Mouse (Mus musculus) megakaryocyte, embryonic 14.5 days (primary cell): Measurements from ENCODE around the gene Gm21915. TPM values are rescaled to one million over a fixed set of nuclear protein-coding genes. Genes with fewer than 3 reads are reported as not detected.
A peak's percentile ranks its signal among the peaks of the same experiment; 100 is the strongest.

ENCODE experiments used
- H3K27me3 ChIP-seq: replicated peaks from 2 replicates; pipeline ENCODE3; 2012; ENCODE audit warnings: inconsistent platforms
- H3K36me3 ChIP-seq: replicated peaks from 2 replicates; pipeline ENCODE3; 2012; ENCODE audit warnings: low read length, inconsistent platforms, mixed read lengths
- H3K4me1 ChIP-seq: 2 replicates; pipeline ENCODE4 v1.6.1; 2012; ENCODE audit warnings: inconsistent platforms
- H3K4me3 ChIP-seq: replicated peaks from 2 replicates; pipeline ENCODE3; 2012; ENCODE audit warnings: moderate library complexity, mild to moderate bottlenecking, inconsistent platforms
- H3K9me3 ChIP-seq: 2 replicates; pipeline ENCODE4 v1.6.1; 2012; ENCODE audit warnings: inconsistent platforms
- FLI1 ChIP-seq: IDR thresholded peaks from 2 replicates; pipeline ENCODE4 v1.6.1; 2012; ENCODE audit warnings: low read length, inconsistent platforms, mixed read lengths
- GATA1 ChIP-seq: IDR thresholded peaks from 3 replicates; pipeline ENCODE4 v1.6.1; 2012; ENCODE audit warnings: mixed read lengths, low read length, inconsistent platforms, borderline replicate concordance
- polyA plus RNA-seq: library from polyadenylated mRNA; stranded (reverse); fragments of >175 nt; gene quantifications from 2 replicates; pipeline ENCODE4 v1.2.3, GENCODE M21; 2012; ENCODE audit warnings: low replicate concordance; ENCODE audit not compliant: insufficient read depth

Gene Gm21915
- polyA plus RNA-seq, 1 experiment, result not detected

DNA sequence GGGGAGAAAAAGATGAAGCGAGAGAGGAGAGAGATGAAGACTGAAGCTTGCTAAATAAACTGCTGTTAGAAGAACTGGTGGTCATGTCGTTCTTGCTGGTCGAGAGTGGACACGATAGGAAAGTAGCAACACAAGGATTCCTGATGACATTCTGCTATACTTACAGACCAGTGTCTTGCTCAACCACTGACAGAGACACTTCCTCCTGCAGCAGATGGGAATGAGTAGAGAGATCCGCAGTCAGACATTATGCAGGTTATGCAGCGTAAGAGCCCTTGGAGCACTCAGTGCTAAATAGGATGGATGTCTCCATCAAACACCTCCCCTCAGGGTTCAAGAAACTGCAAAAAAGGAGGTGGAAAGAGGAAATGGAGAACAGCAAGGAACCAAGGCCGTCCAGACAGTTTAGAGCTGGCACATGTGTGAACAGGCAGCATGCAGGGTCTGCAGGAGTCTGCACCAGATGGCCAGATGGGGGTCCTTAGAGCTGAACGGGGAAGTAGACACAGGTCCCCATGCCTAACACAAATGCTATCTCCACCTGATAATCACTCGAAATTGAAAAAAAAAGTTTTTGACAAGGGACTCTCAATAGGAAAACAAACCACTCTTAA lies 4.1 kb upstream of the Gm21915 start:
- Histone ChIP-seq H3K4me3 (no peak overlapping the region), H3K9me3 (peaks cover 2% of the 10 kb centered on the region; the same call in 1 of the 2 replicates), H3K36me3 (no peaks in the 10 kb centered on the region), H3K4me1 (no peaks in the 10 kb centered on the region), H3K27me3 (peaks cover 14% of the 10 kb centered on the region)
- no peak for TF ChIP-seq GATA1
- TF ChIP-seq FLI1, result no peak

DNA sequence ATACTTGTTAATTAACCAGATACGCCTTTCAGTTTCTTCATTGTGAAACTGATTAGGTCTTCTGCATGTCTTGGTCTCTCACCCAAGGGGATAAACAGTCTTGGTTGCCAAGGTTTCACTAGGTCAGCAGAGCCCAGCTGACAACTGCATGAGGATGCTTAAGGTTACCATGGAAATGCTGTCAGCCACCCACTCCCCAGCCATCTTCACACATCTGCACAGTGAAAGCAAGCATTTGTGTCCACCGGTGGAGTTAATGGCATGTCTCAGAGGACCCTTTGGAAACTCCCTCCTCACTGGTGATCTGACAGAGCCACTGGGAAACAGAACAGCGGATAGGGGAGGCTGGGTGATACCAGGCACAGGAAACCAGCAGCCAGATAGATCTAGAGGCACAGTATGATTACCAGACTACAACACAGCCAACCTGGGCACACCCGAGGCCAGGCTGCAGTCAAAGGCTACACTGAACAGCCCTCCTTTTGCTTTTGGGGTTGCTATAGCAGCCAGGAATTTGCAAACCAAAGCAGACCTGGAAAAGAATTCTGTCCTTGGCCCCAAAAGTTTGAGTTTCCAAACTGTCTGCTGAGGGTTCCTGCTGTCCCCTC lies 1.0 kb downstream of the Gm21915 start:
- no peak for TF ChIP-seq FLI1
- no peak for TF ChIP-seq GATA1
- no peaks in the 10 kb centered on the region for H3K36me3 ChIP-seq
- no peak overlapping the region for H3K4me3 ChIP-seq
- H3K4me1 ChIP-seq, result no peaks in the 10 kb centered on the region
- peaks cover 29% of the 10 kb centered on the region for H3K27me3 ChIP-seq
- no peaks in the 10 kb centered on the region for H3K9me3 ChIP-seq

DNA sequence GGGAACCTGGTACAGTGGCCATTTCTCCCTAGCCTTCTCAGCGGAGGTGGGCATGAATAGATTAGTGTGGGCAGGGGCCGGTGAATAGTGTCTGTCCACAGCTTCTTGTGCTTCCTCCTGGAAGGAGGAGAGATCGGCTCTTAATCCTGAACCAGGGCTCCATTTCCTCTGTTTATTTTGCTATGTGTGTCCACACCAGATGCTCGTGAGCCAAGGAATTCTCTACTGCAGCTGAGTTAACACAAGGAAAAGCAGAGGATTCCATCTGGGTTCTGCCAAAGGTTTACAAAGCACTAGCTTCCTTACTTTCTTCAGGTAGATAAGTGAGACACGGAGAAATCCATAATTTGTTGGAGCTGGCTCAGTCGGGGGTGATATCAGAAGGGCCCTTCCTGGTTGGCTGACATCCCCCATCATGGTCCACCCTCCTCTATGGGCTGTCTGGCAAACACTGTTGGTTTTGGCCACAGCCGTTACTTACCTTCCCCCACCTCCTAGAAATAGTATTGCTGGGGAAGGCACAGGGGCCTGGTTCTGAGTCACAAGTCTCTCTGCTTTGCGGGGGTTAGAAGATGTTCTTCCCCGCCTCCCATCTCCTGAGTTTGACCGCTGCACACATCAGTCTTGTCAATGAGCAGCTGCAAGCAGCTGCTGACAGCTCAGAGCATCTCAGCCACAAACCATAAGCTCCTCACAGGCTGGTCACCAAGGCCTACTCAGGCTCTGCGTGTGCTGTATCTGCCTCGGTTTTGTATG lies 5.0 kb downstream of the Gm21915 start:
- Histone ChIP-seq H3K9me3 (no peaks in the 10 kb centered on the region), H3K4me3 (no peak overlapping the region), H3K4me1 (no peaks in the 10 kb centered on the region), H3K36me3 (no peaks in the 10 kb centered on the region), H3K27me3 (peaks cover 35% of the 10 kb centered on the region)
- no peak for TF ChIP-seq GATA1
- no peak for TF ChIP-seq FLI1

DNA sequence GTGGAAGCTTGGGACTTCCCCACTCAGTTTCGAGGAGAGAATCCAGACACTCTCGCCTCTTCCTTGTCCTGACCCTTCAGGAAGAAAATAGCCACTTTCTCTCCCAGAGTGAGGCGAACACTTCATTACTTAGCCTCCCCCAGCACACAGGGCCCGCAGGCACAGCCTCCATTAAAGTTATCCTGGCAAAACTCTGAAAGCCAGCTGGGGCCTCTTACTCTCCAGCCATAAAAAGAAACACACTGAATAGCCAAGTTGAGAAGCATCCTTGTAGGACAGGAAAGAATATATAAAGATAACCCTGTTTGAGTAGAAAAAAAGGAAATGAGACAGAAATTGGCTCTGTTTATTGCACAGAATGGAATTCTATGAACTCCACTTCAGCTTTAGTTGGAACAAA lies 8.2 kb downstream of the Gm21915 start:
- H3K9me3 ChIP-seq, result no peaks in the 10 kb centered on the region
- TF ChIP-seq FLI1 (no peak), GATA1 (no peak)
- H3K36me3 ChIP-seq, result no peaks in the 10 kb centered on the region
- peaks cover 40% of the 10 kb centered on the region for H3K27me3 ChIP-seq
- no peaks in the 10 kb centered on the region for H3K4me1 ChIP-seq
- H3K4me3 ChIP-seq, result no peak overlapping the region

DNA sequence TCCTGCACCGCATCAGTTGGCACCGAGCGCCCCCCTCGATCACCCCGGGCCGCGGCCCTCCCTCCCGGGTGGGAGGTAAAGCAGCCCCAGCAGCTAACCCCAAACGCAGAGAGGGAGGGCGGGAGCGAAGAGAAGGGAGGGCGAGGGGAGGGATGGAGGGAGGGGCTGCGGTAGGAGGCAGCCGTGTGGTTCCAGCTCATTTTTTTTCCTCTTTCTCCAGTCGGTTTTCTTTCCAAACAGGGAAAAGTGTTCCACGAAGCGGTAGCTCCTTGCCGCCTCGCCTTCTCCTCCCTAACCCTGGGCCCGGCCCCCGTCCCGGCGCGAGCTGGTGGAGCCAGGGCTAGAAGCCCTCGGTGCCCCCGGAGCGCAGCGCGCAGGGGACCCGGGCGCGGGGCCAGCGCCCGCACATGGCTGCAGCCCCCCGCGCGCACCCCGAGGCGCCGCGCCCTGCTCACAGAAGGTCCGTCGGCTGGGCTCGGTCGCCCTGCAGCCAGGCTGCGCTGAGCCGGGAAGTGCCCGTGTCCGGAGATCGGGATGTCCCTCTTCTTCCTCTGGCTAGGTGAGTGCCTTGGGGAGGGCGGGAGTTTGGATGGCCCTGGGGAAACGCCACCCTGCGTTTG lies 15.5 kb downstream of the Gm21915 start, which contains the start of gene Clmp:
Clmp (plus strand) TSS at position 162 of the 620 bp plus-strand sequence.
- H3K9me3 ChIP-seq, result no peaks in the 10 kb centered on the region
- H3K27me3 ChIP-seq, result peaks cover 62% of the 10 kb centered on the region
- H3K4me1 ChIP-seq, result 0 out of 2 replicates have a peak, but pooled peaks cover 3% of the 10 kb centered on the region
- H3K4me3 ChIP-seq, result peak within 1 kb of the TSS; percentile 14
- no peaks in the 10 kb centered on the region for H3K36me3 ChIP-seq
- TF ChIP-seq GATA1, result no peak
- no peak for TF ChIP-seq FLI1

DNA sequence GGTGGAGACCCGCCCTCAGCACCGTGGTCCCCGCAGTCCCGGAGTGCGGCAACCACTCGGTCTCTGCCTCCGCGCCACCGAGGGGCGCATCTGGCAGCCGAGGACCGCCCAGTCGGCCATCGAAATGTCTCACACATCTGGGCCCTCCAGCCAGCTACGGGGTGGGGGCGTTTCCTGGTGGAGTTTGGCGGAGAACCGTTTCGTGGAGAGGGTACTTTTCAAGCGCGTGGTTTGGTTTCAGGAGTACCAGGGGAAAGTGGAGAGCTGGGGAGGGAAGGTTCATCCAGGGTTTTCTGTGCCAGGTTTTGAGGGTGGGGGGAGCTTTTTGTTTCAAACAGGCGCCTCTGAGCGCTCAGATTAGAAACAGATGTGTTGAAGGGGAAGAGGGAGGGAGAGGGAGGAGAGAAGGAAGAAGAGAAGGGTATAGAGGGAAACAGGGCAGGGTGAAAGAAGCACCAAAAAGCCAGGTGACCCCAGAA lies 16.0 kb downstream of the Gm21915 start:
- peak overlapping the region; percentile 14 for H3K4me3 ChIP-seq
- H3K27me3 ChIP-seq, result peaks cover 64% of the 10 kb centered on the region
- no peaks in the 10 kb centered on the region for H3K9me3 ChIP-seq
- no peaks in the 10 kb centered on the region for H3K36me3 ChIP-seq
- TF ChIP-seq FLI1, result no peak
- TF ChIP-seq GATA1, result no peak
- 0 out of 2 replicates have a peak, but pooled peaks cover 3% of the 10 kb centered on the region for H3K4me1 ChIP-seq

DNA sequence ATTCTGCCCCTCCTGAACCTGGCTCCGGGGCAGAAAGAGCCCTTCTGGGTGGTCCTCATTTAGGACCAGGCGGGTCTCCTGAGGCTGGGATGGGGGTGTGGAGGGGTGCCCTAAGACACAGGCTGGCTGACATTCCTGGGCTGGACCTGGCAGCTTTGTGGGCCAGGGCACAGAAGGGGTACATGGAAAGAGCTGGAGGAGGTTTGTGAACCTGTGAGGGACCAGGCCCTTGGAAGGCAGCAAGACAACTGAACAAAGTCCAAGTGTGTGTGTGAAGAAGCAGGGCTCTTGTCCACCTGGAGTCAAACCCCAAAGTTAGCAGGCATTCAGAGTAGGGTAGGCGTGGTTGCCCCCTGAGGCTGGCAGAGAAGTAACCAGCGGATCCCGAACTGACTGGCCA lies 16.6 kb downstream of the Gm21915 start:
- Histone ChIP-seq H3K4me1 (0 out of 2 replicates have a peak, but pooled peaks cover 3% of the 10 kb centered on the region), H3K27me3 (peaks cover 61% of the 10 kb centered on the region), H3K36me3 (no peaks in the 10 kb centered on the region), H3K9me3 (no peaks in the 10 kb centered on the region), H3K4me3 (no peak overlapping the region)
- TF ChIP-seq GATA1 (no peak), FLI1 (no peak)

DNA sequence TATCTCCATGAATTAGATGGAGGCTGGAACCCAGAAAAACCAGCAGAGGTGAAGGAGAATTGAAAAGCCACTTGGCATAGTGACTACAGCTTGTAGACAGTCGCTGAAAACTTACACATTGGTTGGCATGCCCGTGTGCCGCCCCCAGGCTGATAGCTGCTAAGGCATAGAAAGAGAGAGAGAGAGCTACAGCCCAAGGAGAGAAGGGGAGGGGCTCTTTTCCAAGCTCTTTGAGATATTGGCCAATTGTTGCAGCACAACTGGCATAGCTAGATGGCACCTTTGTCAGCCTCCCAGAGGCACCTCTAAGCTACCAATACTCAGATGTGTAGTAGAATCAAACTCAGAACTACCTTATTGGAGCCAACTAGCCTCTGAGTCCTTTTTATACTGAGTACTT lies 17.1 kb downstream of the Gm21915 start:
- TF ChIP-seq FLI1 (no peak), GATA1 (no peak)
- H3K27me3 ChIP-seq, result peaks cover 60% of the 10 kb centered on the region
- H3K36me3 ChIP-seq, result no peaks in the 10 kb centered on the region
- H3K9me3 ChIP-seq, result no peaks in the 10 kb centered on the region
- H3K4me1 ChIP-seq, result 0 out of 2 replicates have a peak, but pooled peaks cover 3% of the 10 kb centered on the region
- H3K4me3 ChIP-seq, result no peak overlapping the region

DNA sequence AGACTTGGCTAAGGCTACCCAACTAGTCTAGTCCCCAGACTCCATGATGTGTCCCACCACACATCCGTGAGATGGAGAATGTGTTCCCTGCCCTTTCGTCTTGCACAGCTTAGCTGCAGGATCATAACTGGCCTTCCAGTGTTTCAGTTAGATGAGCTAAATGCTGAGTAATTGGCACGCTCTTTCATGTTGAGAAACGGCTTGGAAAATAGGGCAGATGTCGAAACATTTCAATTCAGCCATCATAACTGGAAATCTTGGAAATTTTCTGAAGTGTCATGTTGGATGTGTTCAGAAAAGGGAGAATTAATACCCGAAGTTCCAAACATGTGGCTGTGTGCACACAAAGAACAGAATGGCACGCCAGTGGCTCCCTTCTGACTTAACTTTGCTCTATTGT lies 20.1 kb downstream of the Gm21915 start:
- no peak overlapping the region for H3K4me3 ChIP-seq
- no peaks in the 10 kb centered on the region for H3K36me3 ChIP-seq
- no peaks in the 10 kb centered on the region for H3K9me3 ChIP-seq
- TF ChIP-seq FLI1 (no peak), GATA1 (no peak)
- H3K27me3 ChIP-seq, result peaks cover 64% of the 10 kb centered on the region
- 0 out of 2 replicates have a peak, but pooled peaks cover 3% of the 10 kb centered on the region for H3K4me1 ChIP-seq
